Mouse (Mus musculus) lung, adult 18-20 months (tissue): Measurements from ENCODE around the gene Surf4.

Source experiments
- DNase-seq, 2 experiments: peaks; one replicate each; pipeline ENCODE4 v3.0.0; 2022; ENCODE audit warnings: mixed read lengths in 2 of 2

Gene Surf4

GRCm38 (mm10) chr2:26933304-26934055, at the start of gene Surf4, which contains the start of gene Stkld1:
Gene Surf4 (minus strand): TSS chr2:26933928.
Gene Stkld1 (plus strand): TSS chr2:26934047.
- DNase-seq, result peak; percentile 97 to 98

GRCm38 (mm10) chr2:26980361-26980760, 46.6 kb upstream of the Surf4 start:
- DNase-seq, result no peak

- no peak for DNase-seq
These were observed 40.2 kb upstream of the Surf4 start for GRCm38 (mm10) chr2:26973960-26974359.

DNA sequence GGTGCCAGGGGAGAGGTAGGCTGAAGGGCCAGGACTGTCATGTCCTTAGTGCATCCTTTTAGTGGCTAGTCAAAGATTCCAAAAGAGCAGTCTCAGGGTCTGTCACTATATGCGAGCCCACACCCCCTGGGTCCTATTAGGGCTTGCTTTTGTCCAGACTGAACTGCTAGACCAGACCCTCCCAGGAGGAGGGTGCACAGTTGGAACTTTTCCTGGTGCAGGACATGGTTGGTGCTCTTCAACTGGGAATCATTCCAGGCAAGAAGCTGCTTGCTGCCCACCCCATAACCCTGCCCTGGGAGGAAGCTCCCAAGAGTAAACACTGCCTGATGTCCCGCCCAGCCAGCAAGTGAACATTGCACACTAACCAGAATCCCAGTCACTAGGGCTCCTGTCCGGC, 39.4 kb upstream of the Surf4 start, which contains the start of gene Adamts13:
Gene Adamts13 (plus strand): TSS at position 301 of the 400 bp plus-strand sequence.
- DNase-seq, result no peak

DNA sequence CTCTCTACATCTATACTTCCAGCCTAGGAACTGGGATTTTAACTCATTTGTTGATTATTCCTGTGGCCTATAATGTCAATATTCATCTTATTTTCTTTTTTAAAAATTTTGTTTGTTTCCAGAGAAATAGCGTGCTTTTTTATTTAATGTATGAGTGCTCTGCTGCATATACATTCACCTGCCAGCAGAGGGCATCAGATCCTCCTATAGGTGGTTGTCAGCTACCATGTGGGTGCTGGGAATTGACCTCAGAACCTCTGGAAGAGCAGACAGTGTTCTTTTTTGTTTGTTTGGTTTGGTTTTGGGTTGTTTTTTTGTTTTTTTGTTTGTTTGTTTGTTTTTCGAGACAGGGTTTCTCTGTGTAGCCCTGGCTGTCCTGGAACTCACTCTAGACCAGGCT, 33.5 kb upstream of the Surf4 start:
- no peak for DNase-seq

- DNase-seq, result no peak
These were observed 31.1 kb upstream of the Surf4 start for GRCm38 (mm10) chr2:26964724-26965370.

DNA sequence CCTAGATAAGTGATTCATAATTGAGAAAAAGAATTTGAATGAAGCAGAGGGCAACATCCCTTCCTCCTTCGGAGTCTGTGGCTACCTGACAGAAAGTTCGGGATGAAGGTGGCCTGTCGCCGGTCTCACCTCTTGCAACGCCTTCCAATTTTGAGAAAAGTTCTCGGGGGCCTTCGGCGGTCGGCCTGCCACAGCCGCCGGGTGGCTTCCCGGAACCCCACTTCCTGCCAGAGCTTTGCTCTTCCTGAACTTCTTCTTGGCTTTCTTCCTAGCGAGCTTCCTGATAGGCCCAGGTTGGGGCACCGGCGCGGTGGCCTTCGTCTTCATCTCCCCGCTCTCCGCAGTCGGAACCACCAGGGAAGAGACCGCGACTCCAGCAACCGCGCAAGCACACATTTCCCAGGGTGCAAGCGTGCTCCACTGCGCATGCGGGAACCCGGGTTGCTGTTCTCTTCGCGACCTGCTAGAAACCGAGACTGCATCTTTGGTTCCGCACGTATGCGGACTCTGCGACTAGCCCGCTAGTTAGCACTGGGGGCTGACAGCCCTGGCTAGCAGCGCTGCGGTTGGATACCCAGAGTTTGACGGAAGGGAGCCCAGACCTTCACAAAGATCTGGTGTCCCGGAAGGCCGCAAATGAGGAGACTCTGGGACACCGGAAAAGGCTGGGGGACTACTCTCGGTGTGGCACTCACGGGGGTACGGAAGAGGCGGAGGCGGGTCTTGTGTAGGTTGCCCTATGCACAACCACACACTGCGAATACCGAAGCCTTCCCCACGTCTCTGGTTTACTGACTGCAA, 30.4 kb upstream of the Surf4 start, which contains the start of gene Rexo4:
Gene Rexo4 (minus strand): TSS at position 464 of the 801 bp plus-strand sequence.
- DNase-seq, result peak; percentile 90 to 92

DNA sequence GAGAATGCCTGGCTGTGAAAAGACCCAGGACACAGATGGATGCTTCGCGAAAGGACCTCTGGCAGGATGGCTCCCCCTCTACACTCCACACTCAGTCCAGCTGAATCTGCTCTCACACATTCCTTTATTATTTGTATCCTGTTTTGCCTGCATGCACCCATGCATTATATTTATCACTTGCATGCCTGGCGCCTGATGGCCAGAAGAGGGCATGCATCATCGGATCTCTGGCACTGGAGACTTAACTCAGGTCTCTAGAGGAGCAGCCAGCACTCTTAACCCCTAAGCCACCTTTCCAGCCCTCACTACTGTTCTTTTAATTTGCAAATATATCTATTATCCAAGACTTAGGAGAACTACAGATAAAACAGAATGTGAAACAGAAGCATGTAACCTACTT, 27.0 kb upstream of the Surf4 start:
- DNase-seq, result no peak

- no peak for DNase-seq
These were observed 23.7 kb upstream of the Surf4 start for GRCm38 (mm10) chr2:26957488-26957859.

DNA sequence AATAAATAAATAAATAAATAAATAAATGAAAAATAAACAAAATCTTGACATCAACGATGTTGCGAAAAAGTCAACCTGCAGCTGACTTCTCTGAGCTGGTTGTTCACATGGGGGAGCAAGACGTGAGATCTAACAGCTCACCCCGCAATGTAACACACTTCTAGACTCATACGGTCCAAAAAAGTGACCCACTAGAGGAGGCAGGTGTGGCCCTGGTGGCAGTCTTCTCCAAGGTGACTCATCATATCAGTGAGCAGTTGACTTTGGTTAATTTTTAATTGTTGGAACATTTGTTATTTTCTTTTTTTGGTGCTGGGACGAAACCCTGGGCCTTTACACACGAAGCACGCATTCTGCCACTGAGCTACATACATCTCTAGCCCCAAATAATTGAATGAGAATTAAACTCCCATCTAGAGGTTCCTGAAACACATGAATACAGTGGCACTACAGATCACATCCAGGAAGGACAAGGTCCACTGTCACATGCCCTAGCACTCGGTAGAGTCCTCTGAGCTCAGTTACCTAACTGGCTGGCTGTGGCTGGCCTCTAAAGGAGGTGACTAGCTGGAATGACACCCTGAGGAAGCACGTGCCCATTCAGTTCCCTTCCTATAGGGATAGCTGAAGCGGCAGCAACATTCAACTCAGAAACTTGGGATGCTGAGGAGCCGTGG, 23.2 kb upstream of the Surf4 start:
- no peak for DNase-seq

GRCm38 (mm10) chr2:26954735-26955395, 21.1 kb upstream of the Surf4 start:
- DNase-seq, result peak in 1 of 2 experiments; percentile 50

- DNase-seq, result no peak
These were observed 19.1 kb upstream of the Surf4 start for GRCm38 (mm10) chr2:26952866-26953265.

- peak in 1 of 2 experiments; percentile 29 for DNase-seq
These were observed 18.5 kb upstream of the Surf4 start for GRCm38 (mm10) chr2:26952193-26952592.

- DNase-seq, result no peak
These were observed 17.7 kb upstream of the Surf4 start for GRCm38 (mm10) chr2:26951346-26951905.

DNA sequence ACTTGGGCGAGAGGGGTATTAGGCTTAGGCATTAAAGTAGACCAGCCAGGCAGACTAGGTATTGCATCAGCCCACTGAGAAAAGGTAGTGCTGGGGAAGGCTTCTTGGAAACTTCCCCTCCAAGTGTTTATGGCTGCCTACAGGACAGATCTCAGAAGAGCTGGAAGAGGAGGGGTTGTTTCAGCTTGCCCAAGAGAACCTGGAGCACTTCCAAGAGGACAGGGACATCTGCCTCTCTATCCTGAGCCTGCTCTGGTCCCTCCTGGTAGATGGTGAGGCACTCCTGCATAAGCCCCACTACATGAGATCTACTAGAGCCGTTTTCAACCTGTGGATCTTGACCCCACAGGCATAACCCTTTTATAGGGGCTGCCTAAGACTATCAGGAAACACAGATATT, 16.7 kb upstream of the Surf4 start:
- DNase-seq, result no peak

DNA sequence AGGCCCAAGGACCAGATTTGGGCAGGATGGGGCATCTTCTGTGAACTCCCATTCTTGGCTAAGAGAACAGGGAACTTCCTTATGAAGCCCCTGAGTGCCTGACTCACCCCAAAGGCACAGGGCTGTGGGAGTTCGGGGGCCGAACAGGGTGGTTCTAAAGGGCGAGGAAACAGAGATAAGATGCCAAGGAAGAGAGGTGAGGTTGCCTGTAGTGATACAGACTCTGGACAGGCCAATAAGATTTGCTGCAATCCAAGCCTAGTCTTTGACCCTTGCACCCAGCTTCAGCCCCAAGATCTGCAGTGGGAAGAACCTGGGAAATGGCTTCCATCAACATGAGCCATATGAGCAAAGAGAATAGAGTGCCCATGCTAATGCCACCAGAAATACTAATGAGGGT, 9.5 kb upstream of the Surf4 start:
- DNase-seq, result no peak

DNA sequence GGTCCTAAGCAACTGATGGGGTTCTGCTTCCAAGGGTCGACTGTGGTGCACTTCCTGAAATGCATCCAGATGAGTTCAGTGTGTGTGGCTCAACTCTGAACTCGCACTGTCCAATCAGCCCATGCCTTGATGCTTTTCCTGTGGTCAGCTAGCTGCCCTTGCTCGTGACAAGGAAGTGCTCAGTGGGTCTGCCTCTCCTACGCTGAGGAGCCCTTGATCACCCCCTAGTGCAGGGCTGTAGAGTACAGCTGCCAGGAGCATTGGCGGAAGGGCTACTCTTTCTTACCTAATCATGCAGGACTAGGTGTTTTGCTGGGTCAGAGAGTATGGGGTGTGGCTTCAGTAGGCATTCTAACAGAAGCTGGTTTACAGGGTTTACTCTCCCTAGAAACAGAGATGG, 7.8 kb upstream of the Surf4 start:
- DNase-seq, result peak; percentile 67 to 77

GRCm38 (mm10) chr2:26936425-26936824, 2.7 kb upstream of the Surf4 start:
- DNase-seq, result no peak

DNA sequence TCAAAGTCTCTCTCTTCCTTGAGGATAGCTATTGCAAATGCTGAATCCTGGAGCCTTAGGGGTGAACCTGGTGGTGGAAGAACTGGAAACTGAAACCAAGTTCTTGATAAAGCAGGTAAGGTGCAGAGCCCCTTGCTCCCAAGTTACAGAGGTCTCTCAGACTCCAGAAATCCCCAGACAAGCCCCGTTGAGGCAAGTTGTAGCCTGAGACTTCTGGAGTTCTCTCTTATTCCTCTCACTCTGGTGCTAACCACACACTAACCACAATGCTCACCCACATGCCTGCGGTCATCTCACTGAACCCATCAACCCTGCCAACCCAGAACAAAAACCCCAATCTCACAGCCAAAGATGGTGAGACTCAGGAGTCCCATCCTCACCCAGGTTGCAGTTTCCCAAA, 1.6 kb upstream of the Surf4 start:
- no peak for DNase-seq

DNA sequence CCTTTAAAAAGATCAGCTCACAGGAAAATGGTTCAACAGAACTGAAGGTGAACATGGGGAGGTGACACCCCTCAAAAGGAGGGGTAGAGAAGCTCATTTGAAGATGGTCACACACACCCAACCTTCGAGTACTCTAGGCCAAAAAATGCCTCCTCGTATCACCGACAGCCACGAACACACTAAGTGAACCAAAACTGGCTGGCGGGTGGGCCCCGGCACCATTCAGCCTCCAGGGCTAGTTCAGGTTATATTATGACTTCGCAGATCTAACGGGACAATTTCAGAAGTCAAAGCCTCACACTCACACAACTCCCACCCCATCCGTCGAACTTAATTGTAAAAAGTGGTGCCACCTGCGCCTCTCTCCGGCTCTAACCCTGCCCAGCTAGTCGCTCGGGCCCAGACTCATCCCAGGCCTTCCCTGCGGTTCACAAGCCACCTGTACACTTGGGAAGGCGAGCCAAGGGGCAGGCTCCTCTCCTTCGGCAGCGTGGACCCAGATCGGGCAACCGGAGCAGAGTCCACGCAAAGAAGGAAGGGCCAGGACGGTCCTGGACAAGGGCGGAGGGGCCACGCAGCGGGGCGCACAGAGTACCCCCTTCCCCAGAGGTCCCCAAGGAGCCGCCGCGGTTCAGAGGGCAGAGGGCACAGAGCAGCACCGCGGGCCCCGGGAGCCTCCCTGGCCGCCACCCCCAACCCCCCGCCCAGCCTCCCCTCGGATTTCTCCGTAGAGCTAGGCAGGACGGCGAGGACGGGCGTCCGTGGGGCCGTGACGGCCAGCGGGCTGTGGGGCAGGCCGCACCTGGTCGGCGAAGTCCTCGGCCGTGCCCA, 1.0 kb downstream of the Surf4 start:
- DNase-seq, result peak; percentile 25 to 38

DNA sequence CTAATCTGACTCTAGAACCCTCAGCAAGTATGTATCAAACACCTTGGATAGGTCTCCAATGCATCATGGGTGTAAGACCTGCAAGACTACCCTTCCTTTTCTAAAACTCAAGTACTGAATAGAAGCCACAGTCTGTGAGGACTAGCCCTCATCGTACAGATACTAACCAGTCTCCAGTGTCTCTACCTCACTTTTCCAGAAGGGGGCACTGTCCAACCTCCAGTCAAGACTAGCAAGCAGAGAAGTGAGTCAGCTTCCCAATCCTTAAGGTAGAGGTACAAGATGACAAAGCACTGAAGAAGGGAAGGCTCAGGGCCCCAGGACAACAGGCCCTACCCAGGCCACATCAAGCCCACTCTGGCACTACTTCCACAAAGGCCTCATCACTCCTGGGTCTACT, 3.3 kb downstream of the Surf4 start:
- peak; percentile 65 to 80 for DNase-seq
